Mouse (Mus musculus) cerebellum, adult 2 months (tissue): ENCODE measurements at regions not wholly inside any gene's neighbourhood (a gene's known extent, or its start where the extent isn't known, plus 50 kb on each side); places are given as distances from the start of the nearest gene placed in this dataset.

ENCODE experiments used
- CTCF ChIP-seq: fragments of 200-500 bp; IDR thresholded peaks from 2 replicates; pipeline ENCODE4 v1.5.1; 2011; ENCODE audit warnings: low read depth, mild to moderate bottlenecking, control low read depth, low read length, moderate library complexity, borderline replicate concordance; ENCODE audit not compliant: insufficient read depth
- POLR2A ChIP-seq: fragments of 200-500 bp; IDR thresholded peaks from 2 replicates; pipeline ENCODE4 v1.6.1; 2011; ENCODE audit warnings: low read length, control low read depth, borderline replicate concordance; ENCODE audit not compliant: insufficient read depth

DNA sequence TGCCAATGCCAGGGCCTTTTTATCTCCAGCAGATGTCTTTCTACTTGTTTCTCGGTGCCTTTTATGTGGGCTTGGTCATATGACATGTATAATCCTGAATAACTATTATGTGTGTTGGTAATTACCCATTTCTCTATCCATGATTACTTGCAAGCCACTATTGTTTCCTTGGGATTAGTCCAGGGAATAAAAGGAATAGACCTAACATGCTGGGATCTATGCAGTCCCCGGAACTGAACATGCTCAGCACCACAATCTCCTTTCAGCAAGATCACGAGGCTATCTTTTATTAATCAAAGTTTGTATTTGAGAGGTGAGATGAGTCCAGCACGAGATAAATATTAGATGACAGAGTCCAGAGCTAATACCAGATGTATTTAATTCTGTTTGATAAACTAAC lies 2956.8 kb upstream of the Lrrc6 start:
- no peak for TF ChIP-seq CTCF
- TF ChIP-seq POLR2A, result no peak
